Mouse (Mus musculus) CH12.LX (cell line): ENCODE measurements around the gene Tmem218. TPM values are rescaled to one million over a fixed set of nuclear protein-coding genes. Genes with fewer than 3 reads are reported as not detected.

Source experiments
- DNase-seq: peaks from one replicate; pipeline ENCODE4 v3.0.0-alpha.2; 2013; ENCODE audit errors: extremely low read depth
- H3K27ac ChIP-seq: 2 replicates; pipeline ENCODE4 v1.5.1; 2012; ENCODE audit warnings: low read depth, mild to moderate bottlenecking, control low read depth, moderate library complexity; ENCODE audit not compliant: insufficient read depth
- H3K27me3 ChIP-seq: replicated peaks from 2 replicates; pipeline ENCODE3; 2012; ENCODE audit warnings: inconsistent platforms
- H3K36me3 ChIP-seq, 2 experiments: replicated peaks in 1 of 2; 2 replicates each; pipeline versions ENCODE3 to v1.6.1; 2012; ENCODE audit warnings: inconsistent platforms in 1 of 2, low read length in 1 of 2, mild to moderate bottlenecking in 1 of 2, mixed read lengths in 1 of 2, moderate library complexity in 1 of 2; ENCODE audit not compliant: control insufficient read depth in 1 of 2, insufficient read depth in 1 of 2
- H3K4me1 ChIP-seq, 2 experiments: 2 replicates each; pipeline ENCODE4 v1.6.1; 2012; ENCODE audit warnings: inconsistent platforms in 1 of 2, moderate library complexity in 1 of 2; ENCODE audit not compliant: insufficient read depth in 2 of 2, control insufficient read depth in 1 of 2
- H3K4me2 ChIP-seq: 2 replicates; pipeline ENCODE4 v1.6.1; 2012; ENCODE audit warnings: low read depth, mild to moderate bottlenecking, control low read depth; ENCODE audit not compliant: poor library complexity, insufficient read depth, severe bottlenecking
- H3K4me3 ChIP-seq, 3 experiments: fragments of 150-350 bp in 1 of 3; sonication (generic) in 1 of 3; replicated peaks in 1 of 3; 2 replicates each; pipeline versions ENCODE3 to v1.5.1; 2011 to 2012; ENCODE audit warnings: low read depth in 2 of 3, low read length in 2 of 3, mild to moderate bottlenecking in 2 of 3, moderate library complexity in 2 of 3, control low read depth in 1 of 3, improper control_type of control experiment in 1 of 3, inconsistent platforms in 1 of 3, mixed read lengths in 1 of 3; ENCODE audit not compliant: poor library complexity in 1 of 3
- H3K79me2 ChIP-seq: replicated peaks from 2 replicates; pipeline ENCODE4 v1.6.1; 2012; ENCODE audit warnings: mild to moderate bottlenecking, moderate library complexity; ENCODE audit not compliant: control insufficient read depth, poor library complexity, insufficient read depth, severe bottlenecking; ENCODE audit errors: extremely low read depth
- H3K9ac ChIP-seq: 2 replicates; pipeline ENCODE4 v1.6.1; 2012; ENCODE audit warnings: low read depth, mild to moderate bottlenecking, control low read depth, moderate library complexity; ENCODE audit not compliant: insufficient read depth
- H3K9me3 ChIP-seq: replicated peaks from 2 replicates; pipeline ENCODE3; 2012; ENCODE audit warnings: low read length, inconsistent platforms, mixed read lengths
- CTCF ChIP-seq, 2 experiments: IDR thresholded peaks in 1 of 2; conservative IDR thresholded peaks in 1 of 2; 2 replicates each; pipeline ENCODE4 v1.5.1; 2011 to 2012; ENCODE audit warnings: low read depth in 2 of 2, low read length in 2 of 2, improper control_type of control experiment in 1 of 2, inconsistent platforms in 1 of 2, mild to moderate bottlenecking in 1 of 2, moderate library complexity in 1 of 2
- GABPA ChIP-seq: IDR thresholded peaks from 2 replicates; pipeline ENCODE4 v1.6.1; 2012; ENCODE audit warnings: low read depth, low read length, improper control_type of control experiment, inconsistent platforms; ENCODE audit not compliant: insufficient replicate concordance
- JUND ChIP-seq: conservative IDR thresholded peaks from 2 replicates; pipeline ENCODE4 v1.6.1; 2011; ENCODE audit warnings: low read depth, low read length, improper control_type of control experiment
- NRF1 ChIP-seq: IDR thresholded peaks from 2 replicates; pipeline ENCODE4 v1.6.1; 2014; ENCODE audit warnings: low read depth, mild to moderate bottlenecking, inconsistent platforms, low read length, improper control_type of control experiment, moderate library complexity
- RAD21 ChIP-seq: IDR thresholded peaks from 2 replicates; pipeline ENCODE4 v1.6.1; 2011; ENCODE audit warnings: low read depth, mild to moderate bottlenecking, low read length, improper control_type of control experiment, moderate library complexity
- TBP ChIP-seq: conservative IDR thresholded peaks from 2 replicates; pipeline ENCODE4 v1.6.1; 2011; ENCODE audit warnings: low read depth, low read length, improper control_type of control experiment
- ZC3H11A ChIP-seq: IDR thresholded peaks from 2 replicates; pipeline ENCODE4 v1.6.1; 2012; ENCODE audit warnings: low read depth, mild to moderate bottlenecking, inconsistent platforms, low read length, improper control_type of control experiment
- dilution Hi-C: fragments of 300-500 bp; cut with MboI; formaldehyde crosslinking; loops from 2 replicates; pipeline ENCODE4 v1.14.3; 2020; ENCODE audit warnings: low sequenced_read_pairs; ENCODE audit not compliant: extremely low pct_unique_long_range_greater_than_20kb, extremely low pct_ligation_motif_present
- in situ Hi-C: fragments of 300-500 bp; cut with MboI; formaldehyde crosslinking; loops from 3 replicates; pipeline ENCODE4 v1.14.3; 2019; ENCODE audit warnings: low sequenced_read_pairs, low pct_ligation_motif_present, low pct_unique_long_range_greater_than_20kb, mixed read lengths
- polyA plus RNA-seq: library from polyadenylated mRNA; unstranded; fragments of >175 nt; gene quantifications from 2 replicates; pipeline ENCODE4 v1.2.1, GENCODE M21; 2012; ENCODE audit warnings: low read depth; ENCODE audit not compliant: insufficient read length
- total RNA-seq, 2 experiments: library from RNA; depleted of rRNA; stranded (reverse); fragments of 300-350 nt in 1 of 2; fragments of >200 nt in 1 of 2; gene quantifications; 2 replicates each; pipeline ENCODE4 v1.2.3; 2012 to 2014

Gene Tmem218
- total and polyA plus RNA-seq, 3 experiments: 2.7 to 3.1 (median 3.0) TPM

DNA sequence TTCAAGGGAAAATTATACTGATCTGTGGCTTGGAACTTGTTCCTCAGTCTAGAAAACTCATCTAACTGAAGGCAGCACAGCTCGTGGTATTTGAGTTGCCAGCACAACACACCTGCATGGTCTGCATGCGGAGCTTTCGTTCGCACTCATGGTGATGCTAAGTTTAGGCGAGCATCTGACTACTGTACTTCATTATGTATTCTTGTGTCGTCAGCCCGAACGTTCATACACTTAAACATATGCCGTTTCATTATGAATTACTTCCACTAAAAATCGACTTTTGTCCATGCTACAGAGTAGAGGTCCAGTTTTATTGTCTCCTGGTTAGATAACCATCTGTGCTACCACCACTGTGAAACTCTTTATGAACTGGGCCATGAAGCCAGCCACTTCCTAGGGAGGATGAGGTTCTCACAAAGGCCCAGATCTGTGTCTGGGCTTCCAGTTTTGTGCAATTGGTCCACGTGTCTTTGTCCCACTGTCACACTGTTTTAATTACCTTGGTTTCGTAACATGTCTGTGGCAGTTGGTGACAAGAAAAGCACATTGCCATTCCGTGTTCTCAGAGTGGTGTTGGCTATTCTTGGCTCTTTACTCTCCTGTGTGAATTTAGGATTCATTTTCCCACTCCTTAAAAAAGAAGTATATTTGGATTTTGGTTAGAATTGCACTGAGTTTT is 5.2 kb downstream of the Tmem218 start:
- no peak overlapping the region for H3K4me3 ChIP-seq
- dilution Hi-C loops (no loop called here), in situ Hi-C loops (no loop called here)
- no peak overlapping the region for H3K4me2 ChIP-seq
- no peak overlapping the region for H3K9ac ChIP-seq
- no peak overlapping the region for H3K27ac ChIP-seq
- no peaks in the 10 kb centered on the region for H3K9me3 ChIP-seq
- H3K36me3 ChIP-seq: no peaks in the 10 kb centered on the region
- peaks cover 2 to 15% of the 10 kb centered on the region in 2 experiments; a peak in 3 of 4 replicates for H3K4me1 ChIP-seq
- DNase-seq: no peak
- no peaks in the 10 kb centered on the region for H3K27me3 ChIP-seq
- H3K79me2 ChIP-seq: no peaks in the 10 kb centered on the region
- TF ChIP-seq RAD21 (no peak), GABPA (no peak)

DNA sequence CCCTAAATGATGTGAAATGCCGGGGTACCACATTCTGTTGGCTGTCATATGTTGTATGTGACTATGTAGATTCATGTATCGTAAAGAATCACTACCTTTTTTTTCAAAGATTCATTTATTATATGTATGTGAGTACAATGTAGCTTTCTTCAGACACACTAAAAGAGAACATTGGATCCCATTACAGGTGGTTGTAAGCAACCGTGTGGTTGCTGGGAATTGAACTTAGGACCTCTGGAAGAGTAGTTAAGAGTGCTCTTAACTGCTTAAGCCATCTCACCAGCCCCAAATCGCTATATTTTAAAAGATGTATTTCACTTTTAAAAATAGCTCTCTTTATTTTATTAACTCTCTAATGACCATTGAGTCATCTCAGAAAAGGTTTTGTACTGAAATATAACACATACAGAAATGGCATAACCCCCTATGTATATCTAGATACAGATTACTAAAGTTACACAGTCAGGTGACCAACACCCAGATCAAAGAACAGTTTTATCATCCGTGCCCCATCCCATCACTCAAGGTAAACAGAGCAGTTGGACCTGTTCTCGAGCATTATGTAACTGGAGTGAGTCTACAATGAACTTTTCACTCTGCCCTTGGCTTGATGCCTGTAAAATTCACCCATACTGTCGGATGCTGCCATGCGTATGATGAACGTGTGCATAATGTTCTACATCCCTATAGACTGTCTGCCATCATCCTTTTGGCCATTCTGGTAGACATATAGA is 6.5 kb downstream of the Tmem218 start:
- no peaks in the 10 kb centered on the region for H3K27me3 ChIP-seq
- no peak overlapping the region for H3K4me2 ChIP-seq
- H3K27ac ChIP-seq: no peak overlapping the region
- in situ Hi-C loops (no loop called here), dilution Hi-C loops (no loop called here)
- TF ChIP-seq JUND (no peak), TBP (no peak)
- no peak overlapping the region for H3K4me3 ChIP-seq
- H3K9ac ChIP-seq: no peak overlapping the region
- H3K9me3 ChIP-seq: no peaks in the 10 kb centered on the region
- no peaks in the 10 kb centered on the region for H3K36me3 ChIP-seq
- H3K4me1 ChIP-seq: peaks cover 2 to 7% of the 10 kb centered on the region in 2 experiments; a peak in 2 of 4 replicates
- no peak for DNase-seq
- H3K79me2 ChIP-seq: no peaks in the 10 kb centered on the region

DNA sequence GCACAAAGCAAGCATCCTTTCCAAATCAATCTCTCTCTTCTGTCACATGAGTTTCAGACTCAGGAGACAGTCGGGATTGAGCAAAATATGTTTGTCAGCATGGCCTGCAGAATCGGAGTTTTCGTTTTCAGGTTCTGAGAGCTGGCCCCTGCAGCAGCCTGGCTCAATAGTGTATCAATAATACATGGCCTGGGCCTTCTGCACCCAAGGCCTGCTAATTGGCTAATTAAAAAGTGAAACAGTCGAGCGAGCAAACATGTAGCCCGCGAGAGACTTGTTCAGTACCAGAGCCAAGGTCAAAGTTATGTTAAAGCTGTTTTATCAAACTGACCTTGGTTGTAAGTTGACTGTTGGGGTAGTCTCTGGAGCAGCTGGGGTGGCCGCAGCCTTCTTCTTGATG is 12.7 kb downstream of the Tmem218 start:
- Histone ChIP-seq H3K27ac (no peak overlapping the region), H3K4me2 (no peak overlapping the region), H3K36me3 (peaks cover 4 to 7% of the 10 kb centered on the region in 2 experiments), H3K79me2 (no peaks in the 10 kb centered on the region), H3K9ac (no peak overlapping the region)
- dilution Hi-C loops: no loop called here
- DNase-seq: no peak
- TF ChIP-seq ZC3H11A (no peak), CTCF (conservative IDR thresholded peaks at IDR 0.05 in 1 of 2, IDR thresholded peaks at IDR 0.05 in 1 of 2; ENCODE audit: low read depth in 2 of 2, low read length in 2 of 2) (no peak), NRF1 (no peak)
- TF ChIP-seq, all 38 proteins: peak for 0
- no peaks in the 10 kb centered on the region for H3K27me3 ChIP-seq
- H3K4me1 ChIP-seq: no peaks in the 10 kb centered on the region
- no peak overlapping the region for H3K4me3 ChIP-seq
- in situ Hi-C loops: no loop called here
- H3K9me3 ChIP-seq: no peaks in the 10 kb centered on the region
